ENCODE assay signal across 9 mouse cellular contexts in the genomic region with DNA sequence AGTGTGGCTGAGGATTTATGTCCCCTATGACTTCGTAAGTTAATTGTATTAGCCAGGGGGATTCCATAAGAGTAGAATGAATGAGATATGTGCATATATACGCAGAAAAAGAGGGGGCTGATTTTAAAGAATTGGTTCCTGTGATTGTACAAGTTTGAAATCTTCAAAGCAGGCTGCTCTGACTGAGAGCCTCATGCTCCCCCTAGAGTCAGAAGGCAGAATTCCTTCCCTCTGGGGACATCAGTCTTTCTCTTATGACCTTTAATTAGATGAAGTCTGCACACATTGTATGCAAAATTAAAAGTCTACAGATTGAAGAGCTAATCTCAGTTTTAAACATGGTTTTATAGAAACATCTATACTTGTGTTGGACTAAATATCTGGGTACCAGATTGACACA.
DNase-seq lines count a peak whose midpoint lies in the region; ATAC-seq lines count a peak whose summit lies in the region.
"Had no signal": no experiment of that assay in that cellular context is flagged by ENCODE, and none has a peak within 500 bp of the region (broad histone marks: within the 10 kb centered on the region; RNA-seq: fewer than 3 reads in every experiment).

No protein-coding gene starts in this region.

- no peaks in the 10 kb centered on the region for H3K36me3 ChIP-seq in forebrain, embryonic 12.5 days (replicated peaks)
- H3K36me3 ChIP-seq: embryonic facial prominence, embryonic 13.5 days had no signal

- H3K4me2 ChIP-seq in forebrain, embryonic 12.5 days, result no peak overlapping the region
- H3K4me2 ChIP-seq: embryonic facial prominence, embryonic 13.5 days had no signal

- intact Hi-C loops in left cerebral cortex, postnatal 25 days (cut with DNase I), result loop anchor here (5.0 kb wide), 1 partner anchor 646 kb away; no protein-coding TSS in a partner anchor
- intact Hi-C loops in left cerebral cortex, postnatal 4 days (cut with DNase I), result loop anchor here (10.0 kb wide), 1 partner anchor 643 kb away; no protein-coding TSS in a partner anchor

- DNase-seq in adrenal gland, postnatal 14 days, result peak; percentile 11
- DNase-seq in adrenal gland, adult 18-20 months (ENCODE audit: low spot score in 2 of 2), result no peak
- peak; percentile 3 to 16 for DNase-seq in left cerebral cortex, postnatal 25 days (ENCODE audit: low spot score in 2 of 2)
- no peak for DNase-seq in left cerebral cortex, postnatal 4 days
- DNase-seq in NIH3T3 (ENCODE audit: low read depth), result peak; percentile 43
- DNase-seq in lung, postnatal 36 days, result peak; percentile 8
- no peak for DNase-seq in cerebellum, adult 8-10 months

- no peak overlapping the region for H3K27ac ChIP-seq in forebrain, embryonic 12.5 days
- H3K27ac ChIP-seq: embryonic facial prominence, embryonic 13.5 days had no signal

- no peak overlapping the region for H3K9ac ChIP-seq in forebrain, embryonic 12.5 days
- H3K9ac ChIP-seq: embryonic facial prominence, embryonic 13.5 days had no signal

- no peaks in the 10 kb centered on the region for H3K9me3 ChIP-seq in forebrain, embryonic 12.5 days
- H3K9me3 ChIP-seq: embryonic facial prominence, embryonic 13.5 days had no signal

- no peak overlapping the region for H3K4me3 ChIP-seq in forebrain, embryonic 12.5 days (replicated peaks)
- H3K4me3 ChIP-seq: embryonic facial prominence, embryonic 13.5 days had no signal

- no peaks in the 10 kb centered on the region for H3K27me3 ChIP-seq in forebrain, embryonic 12.5 days
- H3K27me3 ChIP-seq: embryonic facial prominence, embryonic 13.5 days had no signal

- no peaks in the 10 kb centered on the region for H3K4me1 ChIP-seq in forebrain, embryonic 12.5 days
- H3K4me1 ChIP-seq: embryonic facial prominence, embryonic 13.5 days had no signal

- no peak for ATAC-seq in forebrain, embryonic 12.5 days (ENCODE audit: low FRiP score)

- WGBS in forebrain, embryonic 12.5 days, result 54% methylated on average over 2 of the region's 2 CpGs

Comparison
In these comparisons a context has a peak if more than half of its experiments do, and no peak if none do; other contexts are left out.
1. DNase-seq: peak in adrenal gland, postnatal 14 days (single experiment), left cerebral cortex, postnatal 25 days (2 of 2), NIH3T3 (single experiment) and lung, postnatal 36 days (single experiment); none in adrenal gland, adult 18-20 months (0 of 2), left cerebral cortex, postnatal 4 days (single experiment) and cerebellum, adult 8-10 months (single experiment).